ENCODE assay signal across 8 mouse cellular contexts in genomic region chr17:56264020-56264419, GRCm38 (mm10). TPM values are rescaled to one million over a fixed set of nuclear protein-coding genes. Genes with fewer than 3 reads are reported as not detected.
DNase-seq lines count a peak whose midpoint lies in the region; ATAC-seq and TF ChIP-seq lines count a peak whose summit lies in the region.

No protein-coding gene starts in this region.

- peak overlapping the region; percentile 1; the same call in 1 of the 2 replicates for H3K27ac ChIP-seq in heart, adult 2 months
- H3K27ac ChIP-seq in limb, embryonic 13.5 days = no peak overlapping the region
- no peak overlapping the region for H3K27ac ChIP-seq in midbrain, embryonic 13.5 days

- H3K79me2 ChIP-seq in heart, adult 2 months (replicated peaks; ENCODE audit: control insufficient read depth, insufficient read depth, low read length) = peaks cover 4% of the 10 kb centered on the region

- intact Hi-C loops in heart, adult 2 months (cut with DNase I) = no loop called here

- TF ChIP-seq CTCF in heart, adult 2 months (IDR thresholded peaks at IDR 0.05) = peak; percentile 84

- peak; percentile 76; the same call in 1 of the 2 replicates for TF ChIP-seq EP300 in heart, adult 2 months (IDR thresholded peaks at IDR 0.05; ENCODE audit: insufficient read depth, low read depth, low read length)

- no peak overlapping the region for H3K4me2 ChIP-seq in limb, embryonic 13.5 days (replicated peaks)
- no peak overlapping the region for H3K4me2 ChIP-seq in midbrain, embryonic 13.5 days (replicated peaks)

- H3K9ac ChIP-seq in heart, adult 2 months (ENCODE audit: low read depth, low read length) = no peak overlapping the region
- H3K9ac ChIP-seq in limb, embryonic 13.5 days = no peak overlapping the region
- no peak overlapping the region for H3K9ac ChIP-seq in midbrain, embryonic 13.5 days (replicated peaks)

- peak; percentile 66 for ATAC-seq in limb, embryonic 13.5 days (ENCODE audit: low FRiP score, low read depth)
- peak; percentile 71 for ATAC-seq in midbrain, embryonic 13.5 days

- no peaks in the 10 kb centered on the region for H3K9me3 ChIP-seq in limb, embryonic 13.5 days
- no peaks in the 10 kb centered on the region for H3K9me3 ChIP-seq in midbrain, embryonic 13.5 days

- H3K4me3 ChIP-seq in heart, adult 2 months = no peak overlapping the region
- H3K4me3 ChIP-seq in limb, embryonic 13.5 days = no peak overlapping the region
- no peak overlapping the region for H3K4me3 ChIP-seq in midbrain, embryonic 13.5 days (replicated peaks)

- peak; percentile 36; the same call in 1 of the 2 replicates for TF ChIP-seq POLR2A in heart, adult 2 months (IDR thresholded peaks at IDR 0.05; ENCODE audit: insufficient read depth, low read depth, low read length)

- peaks cover 10% of the 10 kb centered on the region for H3K36me3 ChIP-seq in heart, adult 2 months (ENCODE audit: control insufficient read depth, insufficient read depth, low read length)
- peaks cover 51% of the 10 kb centered on the region for H3K36me3 ChIP-seq in limb, embryonic 13.5 days
- peaks cover 51% of the 10 kb centered on the region for H3K36me3 ChIP-seq in midbrain, embryonic 13.5 days

- no peaks in the 10 kb centered on the region for H3K27me3 ChIP-seq in heart, adult 2 months (ENCODE audit: control insufficient read depth, insufficient read depth, low read length)
- H3K27me3 ChIP-seq in limb, embryonic 13.5 days = no peaks in the 10 kb centered on the region
- no peaks in the 10 kb centered on the region for H3K27me3 ChIP-seq in midbrain, embryonic 13.5 days

- WGBS in heart, adult 2 months = 16% methylated on average over 8 of the region's 8 CpGs
- WGBS in limb, embryonic 13.5 days = 19% methylated on average over 8 of the region's 8 CpGs
- 19% methylated on average over 8 of the region's 8 CpGs for WGBS in midbrain, embryonic 13.5 days

- H3K4me1 ChIP-seq in heart, adult 2 months (ENCODE audit: control insufficient read depth, insufficient read depth, low read length) = peaks cover 19% of the 10 kb centered on the region
- peaks cover 24% of the 10 kb centered on the region for H3K4me1 ChIP-seq in limb, embryonic 13.5 days
- peaks cover 42% of the 10 kb centered on the region for H3K4me1 ChIP-seq in midbrain, embryonic 13.5 days (replicated peaks)

- peak; percentile 85 for DNase-seq in urinary bladder, postnatal 14 days (ENCODE audit: low spot score)
- DNase-seq in urinary bladder, postnatal 10 days (ENCODE audit: low spot score) = no peak
- peak; percentile 82 for DNase-seq in embryo, embryonic 11 days
- peak; percentile 78 to 79 for DNase-seq in heart, adult 2 months
- DNase-seq in kidney, adult 8-10 months = peak; percentile 68 to 85
- peak; percentile 64 to 86 for DNase-seq in spleen, postnatal 10 days (ENCODE audit: low spot score in 2 of 2)

RNA-seq across cellular contexts. Expression of gene Fem1a, which starts 7.4 kb away (rescaled TPM):
- 100 to 1,000 TPM; 108 to 124 TPM for total RNA-seq in heart, adult 2 months (2021)
- 81.5 and 104 TPM in 2 replicates for polyA plus RNA-seq in heart, adult 2 months (2012; rRNA removed)
- polyA plus RNA-seq in limb, embryonic 13.5 days (2015; fragmentation: Nextera tagmentation; extraction: Ambion mirVana) = 12.3 and 13.7 TPM in 2 replicates
- polyA plus RNA-seq in midbrain, embryonic 13.5 days (2015; fragmentation: Nextera tagmentation; extraction: Ambion mirVana) = 18.1 and 19.4 TPM in 2 replicates

RNA-seq across cellular contexts. Expression of gene Ticam1, which starts 12.6 kb away (rescaled TPM):
- total RNA-seq in heart, adult 2 months (2021) = 1 to 10 TPM; 8.0 TPM
- polyA plus RNA-seq in heart, adult 2 months (2012; rRNA removed) = 16.8 and 18.0 TPM in 2 replicates
- polyA plus RNA-seq in limb, embryonic 13.5 days (2015; fragmentation: Nextera tagmentation; extraction: Ambion mirVana) = 4.4 and 4.6 TPM in 2 replicates
- 1.0 and 1.3 TPM in 2 replicates for polyA plus RNA-seq in midbrain, embryonic 13.5 days (2015; fragmentation: Nextera tagmentation; extraction: Ambion mirVana)

RNA-seq across cellular contexts. Expression of gene Plin3, which starts 28.7 kb away (rescaled TPM):
- 100 to 1,000 TPM; 160 to 221 TPM for total RNA-seq in heart, adult 2 months (2021)
- polyA plus RNA-seq in heart, adult 2 months (2012; rRNA removed) = 65.6 and 66.2 TPM in 2 replicates
- 78.1 and 80.4 TPM in 2 replicates for polyA plus RNA-seq in limb, embryonic 13.5 days (2015; fragmentation: Nextera tagmentation; extraction: Ambion mirVana)
- 14.8 and 16.7 TPM in 2 replicates for polyA plus RNA-seq in midbrain, embryonic 13.5 days (2015; fragmentation: Nextera tagmentation; extraction: Ambion mirVana)

RNA-seq across cellular contexts. Expression of gene Arrdc5, which starts 36.1 kb away (rescaled TPM):
- total RNA-seq in heart, adult 2 months (2021) = not detected
- polyA plus RNA-seq in heart, adult 2 months (2012; rRNA removed) = 0.32 TPM in 1 of 2 replicates, not detected in the other
- polyA plus RNA-seq in limb, embryonic 13.5 days (2015; fragmentation: Nextera tagmentation; extraction: Ambion mirVana) = not detected in 2 replicates
- polyA plus RNA-seq in midbrain, embryonic 13.5 days (2015; fragmentation: Nextera tagmentation; extraction: Ambion mirVana) = not detected in 2 replicates

RNA-seq across cellular contexts. Expression of gene Uhrf1, which starts 39.1 kb away (rescaled TPM):
- 1 to 10 TPM; 2.0 to 2.4 TPM for total RNA-seq in heart, adult 2 months (2021)
- 0.85 and 1.2 TPM in 2 replicates for polyA plus RNA-seq in heart, adult 2 months (2012; rRNA removed)
- polyA plus RNA-seq in limb, embryonic 13.5 days (2015; fragmentation: Nextera tagmentation; extraction: Ambion mirVana) = 136 and 146 TPM in 2 replicates
- polyA plus RNA-seq in midbrain, embryonic 13.5 days (2015; fragmentation: Nextera tagmentation; extraction: Ambion mirVana) = 59.9 and 62.8 TPM in 2 replicates
